Mouse (Mus musculus) liver, postnatal 0 days (tissue): Measurements from ENCODE around the gene Zbtb4.

ENCODE experiments used
- CTCF ChIP-seq: sonication (generic); IDR thresholded peaks from 2 replicates; pipeline ENCODE4 v1.5.1; 2016; ENCODE audit warnings: antibody characterized with exemption, low read depth
- EP300 ChIP-seq: IDR thresholded peaks from 2 replicates; pipeline ENCODE4 v1.6.1; 2016; ENCODE audit warnings: antibody characterized with exemption, low read depth, mild to moderate bottlenecking

GRCm38 (mm10) chr11:69793429-69793828 is 27.7 kb downstream of the Zbtb4 start:
- TF ChIP-seq CTCF (no peak), EP300 (no peak)
